Mouse (Mus musculus) liver, adult 2 months (tissue): Measurements from ENCODE around the gene Apol7b.
"Not testable (repeated sequence)": the region's sequence is repeated elsewhere in the genome, so short reads cannot be mapped to it uniquely, and the experiment has no call there.

Experiments used
- CTCF ChIP-seq: fragments of 200-500 bp; IDR thresholded peaks from 2 replicates; pipeline ENCODE4 v1.5.1; 2011; ENCODE audit warnings: low read depth, low read length, control low read depth
- POLR2A ChIP-seq: fragments of 200-500 bp; IDR thresholded peaks from 2 replicates; pipeline ENCODE4 v1.6.1; 2011; ENCODE audit warnings: low read length, control low read depth; ENCODE audit not compliant: insufficient read depth; ENCODE audit errors: extremely low read depth

DNA sequence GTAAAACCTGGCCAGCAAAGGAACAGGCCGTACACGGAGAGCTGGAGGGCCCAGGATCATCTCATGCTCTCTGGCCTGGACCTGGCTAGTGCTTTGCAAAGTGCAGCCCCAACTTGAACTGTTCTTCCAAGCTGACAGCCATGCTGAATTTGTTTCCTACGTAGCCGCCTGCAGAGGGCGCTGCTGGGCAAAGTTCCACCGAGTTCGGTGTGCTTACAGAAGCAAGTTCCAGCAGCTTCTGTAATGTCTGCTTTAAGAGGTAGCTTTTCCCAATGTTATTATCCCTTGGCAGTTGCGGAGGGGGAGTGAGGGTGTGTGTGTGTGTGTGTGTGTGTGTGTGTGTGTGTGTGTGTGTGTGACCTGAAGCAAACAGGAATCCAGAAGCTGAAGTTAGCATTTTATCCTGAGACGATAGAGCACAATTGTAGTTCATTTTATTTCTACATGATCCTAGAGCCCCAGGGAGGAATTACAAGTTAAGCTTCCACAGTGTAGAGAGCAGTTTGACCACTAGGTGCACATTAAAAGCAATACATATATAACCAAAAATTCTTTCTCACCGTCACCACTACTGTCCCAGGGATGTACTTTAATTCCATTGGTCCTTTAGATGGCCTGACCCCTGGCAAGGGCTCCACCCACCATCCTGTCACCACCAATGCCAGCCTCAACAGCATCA, 30.5 kb downstream of the Apol7b start:
- TF ChIP-seq CTCF, POLR2A: not testable (repeated sequence)
